Mouse (Mus musculus) heart, adult 2 months (tissue): ENCODE measurements at regions not wholly inside any gene's neighbourhood (a gene's known extent, or its start where the extent isn't known, plus 50 kb on each side); places are given as distances from the start of the nearest gene placed in this dataset.

ENCODE experiments used
- CTCF ChIP-seq: fragments of 200-600 bp; IDR thresholded peaks from 2 replicates; pipeline ENCODE4 v1.8.1; 2022; ENCODE audit warnings: antibody characterized with exemption, mild to moderate bottlenecking, moderate library complexity
- EP300 ChIP-seq: fragments of 200-500 bp; IDR thresholded peaks from 2 replicates; pipeline ENCODE4 v1.6.1; 2011; ENCODE audit warnings: low read depth, low read length, control low read depth; ENCODE audit not compliant: insufficient read depth
- POLR2A ChIP-seq: fragments of 200-500 bp; IDR thresholded peaks from 2 replicates; pipeline ENCODE4 v1.6.1; 2011; ENCODE audit warnings: mild to moderate bottlenecking, low read depth, low read length, control low read depth; ENCODE audit not compliant: insufficient read depth

DNA sequence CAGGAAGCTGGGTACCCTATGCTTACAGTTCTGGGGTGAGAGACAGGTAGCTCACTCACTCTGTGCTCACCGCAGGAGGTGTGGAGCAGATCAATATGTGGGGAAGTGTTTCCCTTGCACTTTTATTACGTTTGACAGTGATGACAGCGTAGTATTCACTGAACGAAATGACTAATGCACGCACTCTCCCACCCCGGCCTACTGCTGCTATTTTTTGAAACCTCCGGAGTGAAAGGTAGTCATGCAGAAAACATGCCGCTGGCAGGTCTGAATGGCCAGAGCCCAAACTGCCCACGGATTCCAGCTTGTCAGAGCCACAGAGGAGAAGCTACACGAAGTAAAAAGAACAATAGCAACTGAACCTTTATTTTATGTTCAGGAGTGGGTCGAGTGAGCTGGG lies 267.0 kb upstream of the Nr2f2 start:
- TF ChIP-seq CTCF = no peak
- TF ChIP-seq POLR2A = no peak
- TF ChIP-seq EP300 = no peak
